Mouse (Mus musculus) stomach, embryonic 14.5 days (tissue): ENCODE data around the gene Bmp4. TPM values are rescaled to one million over a fixed set of nuclear protein-coding genes. Genes with fewer than 3 reads are reported as not detected.

Experiments used
- polyA plus RNA-seq: library from polyadenylated mRNA; unstranded; fragments of >200 nt; fragmentation: Nextera tagmentation; extraction: Ambion mirVana; gene quantifications from 2 replicates; pipeline ENCODE4 v1.2.1, GENCODE M21; 2014

Gene Bmp4
- polyA plus RNA-seq, 1 experiment from 2014 or later, result 73.9 TPM

Other genes starting within 250 kb of the Bmp4 start
- 0.36 and 1.1 TPM in 2 replicates for gene Gm15217, start 11.3 kb downstream of the Bmp4 start, polyA plus RNA-seq